19 mouse cellular contexts compared by ENCODE assay signal in genomic region chr13:32680121-32680551, GRCm38 (mm10).
DNase-seq lines count a peak whose midpoint lies in the region; ATAC-seq and TF ChIP-seq lines count a peak whose summit lies in the region.
"Had no signal": no experiment of that assay in that cellular context is flagged by ENCODE, and none has a peak within 500 bp of the region (broad histone marks: within the 10 kb centered on the region; RNA-seq: fewer than 3 reads in every experiment).

No protein-coding gene starts in this region.

- H3K27ac ChIP-seq in midbrain, embryonic 11.5 days (ENCODE audit: low read depth, low read length), result no peak overlapping the region
- H3K27ac ChIP-seq in midbrain, embryonic 14.5 days (replicated peaks; ENCODE audit: low read depth, low read length), result no peak overlapping the region
- no peak overlapping the region for H3K27ac ChIP-seq in heart, postnatal 0 days (ENCODE audit: low read depth)
- H3K27ac ChIP-seq: embryonic facial prominence, embryonic 13.5 days; forebrain, embryonic 15.5 days; heart, embryonic 15.5 days; kidney, embryonic 15.5 days; limb, embryonic 10.5 days; liver, embryonic 13.5 days; stomach, postnatal 0 days had no signal

- no peaks in the 10 kb centered on the region for H3K27me3 ChIP-seq in midbrain, embryonic 11.5 days (ENCODE audit: control insufficient read depth, insufficient read depth, low read length)
- H3K27me3 ChIP-seq in midbrain, embryonic 14.5 days (ENCODE audit: control insufficient read depth, insufficient read depth, low read length), result no peaks in the 10 kb centered on the region
- no peaks in the 10 kb centered on the region for H3K27me3 ChIP-seq in heart, postnatal 0 days (ENCODE audit: control insufficient read depth, insufficient read depth, low read length)
- H3K27me3 ChIP-seq: forebrain, embryonic 15.5 days; heart, embryonic 15.5 days; liver, embryonic 13.5 days had no signal

- no peaks in the 10 kb centered on the region for H3K9me3 ChIP-seq in midbrain, embryonic 11.5 days (ENCODE audit: control insufficient read depth, low read length)
- H3K9me3 ChIP-seq in midbrain, embryonic 14.5 days (ENCODE audit: control insufficient read depth, low read length), result no peaks in the 10 kb centered on the region
- no peaks in the 10 kb centered on the region for H3K9me3 ChIP-seq in heart, postnatal 0 days (replicated peaks; ENCODE audit: control insufficient read depth, low read length)
- H3K9me3 ChIP-seq: embryonic facial prominence, embryonic 13.5 days; forebrain, embryonic 15.5 days; heart, embryonic 15.5 days; kidney, embryonic 15.5 days; limb, embryonic 10.5 days; liver, embryonic 13.5 days had no signal

- ATAC-seq in midbrain, embryonic 11.5 days (ENCODE audit: low FRiP score), result no peak
- no peak for ATAC-seq in midbrain, embryonic 14.5 days (ENCODE audit: low FRiP score, low TSS enrichment)
- ATAC-seq in common myeloid progenitor, adult 5-6 weeks (replicated peaks; ENCODE audit: low read depth, poor library complexity, severe bottlenecking), result peak; percentile 42
- peak; percentile 64 for ATAC-seq in heart, postnatal 0 days (ENCODE audit: insufficient read depth, low read depth)
- ATAC-seq in neutrophil, adult 5-6 weeks (ENCODE audit: extremely low read depth, insufficient number of reproducible peaks, low FRiP score, poor library complexity, severe bottlenecking), result 0 out of 2 replicates have a peak, but pooled peaks have one; percentile 3

- H3K4me2 ChIP-seq in midbrain, embryonic 11.5 days, result no peak overlapping the region
- H3K4me2 ChIP-seq in midbrain, embryonic 14.5 days (ENCODE audit: low read length), result no peak overlapping the region
- H3K4me2 ChIP-seq in heart, postnatal 0 days (ENCODE audit: low read depth, low read length), result no peak overlapping the region
- H3K4me2 ChIP-seq: forebrain, embryonic 15.5 days; liver, embryonic 13.5 days had no signal

- WGBS in midbrain, embryonic 11.5 days, result 80% methylated on average over 12 of the region's 12 CpGs
- 76% methylated on average over 12 of the region's 12 CpGs for WGBS in midbrain, embryonic 14.5 days
- WGBS in heart, postnatal 0 days, result 44% methylated on average over 12 of the region's 12 CpGs

- DNase-seq in midbrain, embryonic 11.5 days (ENCODE audit: low spot score, missing footprints), result peak; percentile 56
- DNase-seq in midbrain, embryonic 14.5 days, result no peak
- peak; percentile 56 for DNase-seq in heart, postnatal 0 days (ENCODE audit: low spot score)
- DNase-seq in adipocyte (ENCODE audit: low spot score), result no peak
- DNase-seq in thymus, adult 18-20 months, result no peak
- DNase-seq in right cerebral cortex, adult 2 months (ENCODE audit: low spot score in 2 of 2), result no peak
- DNase-seq: adrenal gland, adult 8-10 months; cerebellum, postnatal 36 days; liver, embryonic 13.5 days; spleen, adult 18-20 months; thymus, postnatal 36 days had no signal

- H3K36me3 ChIP-seq in midbrain, embryonic 11.5 days (ENCODE audit: control insufficient read depth, insufficient read depth, low read length), result no peaks in the 10 kb centered on the region
- no peaks in the 10 kb centered on the region for H3K36me3 ChIP-seq in midbrain, embryonic 14.5 days (ENCODE audit: control insufficient read depth, insufficient read depth, low read length)
- H3K36me3 ChIP-seq in heart, postnatal 0 days (replicated peaks; ENCODE audit: control insufficient read depth, insufficient read depth, low read length), result no peaks in the 10 kb centered on the region
- H3K36me3 ChIP-seq: embryonic facial prominence, embryonic 13.5 days; forebrain, embryonic 15.5 days; heart, embryonic 15.5 days; kidney, embryonic 15.5 days; limb, embryonic 10.5 days; liver, embryonic 13.5 days had no signal

- TF ChIP-seq CTCF in heart, postnatal 0 days (IDR thresholded peaks at IDR 0.05; ENCODE audit: low read depth), result no peak

- TF ChIP-seq EP300 in heart, postnatal 0 days (IDR thresholded peaks at IDR 0.05; ENCODE audit: low read depth), result no peak

- no peak overlapping the region for H3K9ac ChIP-seq in midbrain, embryonic 11.5 days (ENCODE audit: low read length)
- no peak overlapping the region for H3K9ac ChIP-seq in midbrain, embryonic 14.5 days (replicated peaks; ENCODE audit: low read length)
- H3K9ac ChIP-seq in heart, postnatal 0 days (replicated peaks; ENCODE audit: low read depth, low read length), result no peak overlapping the region
- H3K9ac ChIP-seq: embryonic facial prominence, embryonic 13.5 days; forebrain, embryonic 15.5 days; heart, embryonic 15.5 days; kidney, embryonic 15.5 days; liver, embryonic 13.5 days had no signal

- no peak overlapping the region for H3K4me3 ChIP-seq in midbrain, embryonic 11.5 days (ENCODE audit: low read depth, low read length)
- H3K4me3 ChIP-seq in midbrain, embryonic 14.5 days (replicated peaks; ENCODE audit: low read depth, low read length), result no peak overlapping the region
- H3K4me3 ChIP-seq in heart, postnatal 0 days (ENCODE audit: low read depth, low read length), result no peak overlapping the region
- H3K4me3 ChIP-seq: embryonic facial prominence, embryonic 13.5 days; forebrain, embryonic 15.5 days; heart, embryonic 15.5 days; kidney, embryonic 15.5 days; limb, embryonic 10.5 days; liver, embryonic 13.5 days had no signal

- no peaks in the 10 kb centered on the region for H3K4me1 ChIP-seq in midbrain, embryonic 11.5 days (ENCODE audit: control insufficient read depth, insufficient read depth, low read length)
- no peaks in the 10 kb centered on the region for H3K4me1 ChIP-seq in midbrain, embryonic 14.5 days (ENCODE audit: control insufficient read depth, insufficient read depth, low read length)
- no peaks in the 10 kb centered on the region for H3K4me1 ChIP-seq in heart, postnatal 0 days (ENCODE audit: control insufficient read depth, insufficient read depth)
- H3K4me1 ChIP-seq: forebrain, embryonic 15.5 days; kidney, embryonic 15.5 days; liver, embryonic 13.5 days had no signal

Comparison
In these comparisons a context has a peak if more than half of its experiments do, and no peak if none do; other contexts are left out.
1. DNase-seq: peak in midbrain, embryonic 11.5 days (single experiment) and heart, postnatal 0 days (single experiment); none in midbrain, embryonic 14.5 days (single experiment), adipocyte (single experiment), thymus, adult 18-20 months (0 of 2) and right cerebral cortex, adult 2 months (0 of 2).
2. ATAC-seq: peak in common myeloid progenitor, adult 5-6 weeks (single experiment), heart, postnatal 0 days (single experiment) and neutrophil, adult 5-6 weeks (single experiment); none in midbrain, embryonic 11.5 days (single experiment) and midbrain, embryonic 14.5 days (single experiment).